Mouse (Mus musculus): ENCODE measurements around the gene Mettl26.

The Mettl26 gene

DNA sequence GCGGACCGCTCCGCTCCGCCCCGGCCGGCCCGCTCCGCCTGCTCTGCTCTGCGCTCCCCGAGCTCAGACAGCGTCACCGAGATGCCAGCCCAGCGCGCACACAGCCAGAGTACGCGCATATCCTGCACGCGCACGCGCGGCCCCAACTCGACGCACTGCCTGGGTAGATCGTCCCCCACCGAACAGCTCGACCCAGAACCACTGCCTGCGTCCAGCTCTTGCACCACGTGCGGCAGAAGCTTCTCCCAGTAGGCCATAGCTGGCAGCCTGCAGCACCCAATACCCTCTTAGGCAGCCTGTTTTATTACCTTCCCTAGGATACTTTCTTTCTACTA is 37.8 kb upstream of the Mettl26 start, which contains the start of gene Rhbdl1:
TSS of gene Rhbdl1 (minus strand) at position 220 of the 335 bp plus-strand sequence.
- peak; percentile 67 to 72 for DNase-seq (ENCODE audit: low spot score in 2 of 2)

DNA sequence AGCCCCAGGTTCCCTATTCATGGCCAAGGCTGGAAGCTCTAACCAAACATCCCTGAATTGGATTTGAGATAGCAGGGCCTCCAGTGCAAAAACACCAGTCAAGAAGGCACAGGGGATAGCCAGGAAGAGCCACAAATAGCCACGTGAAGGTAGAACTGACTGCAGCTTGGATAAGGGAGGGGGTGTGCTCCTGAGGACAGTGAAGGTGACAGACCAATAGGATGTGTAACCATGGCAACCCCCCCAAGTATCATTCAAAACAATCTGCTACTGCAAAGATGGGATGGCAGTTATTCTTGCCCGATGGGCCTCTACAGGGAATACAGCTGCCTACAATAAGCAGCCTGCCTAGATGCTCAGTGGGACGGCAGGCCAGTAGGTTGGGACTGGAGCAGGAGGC is 37.3 kb upstream of the Mettl26 start:
- no peak for DNase-seq (ENCODE audit: low spot score in 2 of 2)

DNA sequence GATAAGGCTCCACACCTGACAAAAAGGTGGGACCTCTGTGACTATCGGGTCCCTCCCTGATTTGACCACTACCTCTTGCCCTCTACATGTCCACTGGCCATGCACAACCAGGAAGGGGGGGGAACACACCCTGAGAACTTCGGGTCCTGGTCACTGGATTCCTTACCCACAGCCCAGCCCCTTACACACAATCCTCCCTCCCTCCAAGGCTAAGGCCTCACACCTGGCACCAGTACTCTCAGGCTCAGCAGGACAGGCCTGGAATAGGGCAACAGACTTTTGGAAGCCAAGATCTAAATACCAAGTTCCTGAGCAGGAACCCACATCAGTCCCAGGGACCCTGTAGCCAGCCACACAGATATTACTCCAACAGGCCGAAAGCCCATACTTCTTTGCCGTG is 36.0 kb upstream of the Mettl26 start:
- DNase-seq (ENCODE audit: low spot score in 2 of 2), result no peak

DNA sequence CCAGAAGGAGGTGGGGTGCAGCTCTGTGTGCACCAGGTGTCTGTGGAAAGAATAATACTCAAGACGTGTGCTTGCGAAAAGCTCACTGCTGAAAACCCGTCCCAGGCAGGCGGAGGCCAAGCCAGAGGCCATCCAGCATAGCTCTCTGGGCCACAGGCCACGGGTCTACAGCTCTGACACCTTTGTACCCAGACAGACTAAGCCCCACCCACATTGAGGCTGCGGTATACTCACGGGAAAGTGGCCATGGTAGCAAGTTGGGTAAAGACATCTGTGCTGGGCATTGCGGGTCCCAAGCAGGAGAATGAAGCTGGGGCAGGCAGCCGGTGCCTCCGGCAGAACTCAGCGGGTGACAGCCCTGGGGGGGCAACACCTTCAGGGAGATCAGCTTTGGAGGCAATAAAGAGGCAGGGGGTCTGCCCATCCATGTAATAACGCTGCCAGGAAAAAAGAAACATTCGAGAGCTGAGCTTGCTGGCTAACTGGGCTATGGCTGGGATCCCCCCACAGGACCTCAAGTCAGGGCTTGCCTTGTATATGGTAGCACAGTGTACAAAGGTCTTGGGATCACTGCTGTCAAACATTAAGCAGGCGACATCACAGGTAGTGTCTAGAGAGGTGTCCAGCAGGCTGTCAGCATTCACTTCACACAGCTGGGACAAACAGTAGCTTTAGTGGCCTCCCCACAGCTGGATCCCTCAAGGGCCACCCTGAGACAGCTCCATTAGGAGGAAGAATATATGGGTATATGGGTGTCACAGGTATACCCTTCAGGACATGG is 35.2 kb upstream of the Mettl26 start:
- DNase-seq (ENCODE audit: low spot score in 2 of 2), result no peak

DNA sequence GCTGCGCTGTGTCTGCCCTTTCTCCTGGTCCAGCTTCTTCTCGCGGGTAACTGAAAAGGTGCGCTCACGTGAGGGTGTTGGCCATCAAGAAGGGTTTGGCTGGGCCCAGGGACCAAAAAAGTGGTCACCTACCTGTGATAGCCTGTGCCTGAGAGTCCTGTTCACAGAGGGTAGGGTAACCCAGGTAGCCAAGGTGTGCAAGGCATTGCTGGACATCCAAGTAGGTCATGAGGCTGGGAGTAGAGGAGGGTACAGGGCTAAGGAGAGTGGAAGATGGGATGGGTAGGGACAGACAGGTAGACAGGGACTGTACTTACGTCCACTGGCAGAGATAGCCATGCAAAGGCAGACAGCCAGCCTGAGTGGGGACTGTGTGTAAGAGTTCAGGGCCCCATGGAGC is 34.4 kb upstream of the Mettl26 start:
- no peak for DNase-seq (ENCODE audit: low spot score in 2 of 2)

DNA sequence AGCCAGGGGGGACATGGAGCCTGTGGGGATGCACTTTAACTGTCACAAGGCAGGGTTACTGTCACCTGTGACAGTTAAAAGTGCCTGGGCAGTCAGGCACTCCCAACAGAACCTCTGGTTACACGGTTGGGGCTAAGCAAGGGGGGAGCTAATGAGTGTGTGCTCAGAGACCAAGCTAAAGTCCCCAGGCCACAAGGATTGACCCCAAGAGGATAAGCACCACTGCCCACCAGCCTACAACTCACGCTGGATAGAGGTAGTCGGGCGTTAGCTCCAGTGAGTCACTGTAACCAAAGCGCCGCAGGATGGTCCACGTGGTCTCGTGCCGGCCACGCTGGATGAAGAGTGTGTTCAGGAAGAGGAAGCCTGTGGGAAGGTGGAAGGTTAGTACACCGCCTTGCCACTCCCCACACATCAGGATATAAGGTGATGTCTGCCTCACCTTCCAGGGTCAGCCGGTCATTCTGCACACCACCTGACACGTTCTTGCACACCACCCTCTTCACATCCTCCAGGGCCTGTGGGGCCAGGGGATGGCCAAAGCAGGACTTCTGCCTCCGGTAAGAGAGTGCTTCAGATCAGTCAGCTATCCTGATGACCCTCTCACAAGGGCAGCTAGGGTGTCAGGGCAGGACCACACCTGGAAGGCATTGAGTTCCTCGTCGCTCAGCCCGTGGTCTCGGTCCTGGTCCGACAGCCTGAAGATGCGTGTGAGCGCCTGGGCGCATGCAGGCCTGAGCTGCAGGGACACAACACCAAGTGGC is 33.6 kb upstream of the Mettl26 start, which contains the start of gene Gm20683:
TSS of gene Gm20683 (minus strand) at position 647 of the 764 bp plus-strand sequence.
- DNase-seq (ENCODE audit: low spot score in 2 of 2), result no peak

DNA sequence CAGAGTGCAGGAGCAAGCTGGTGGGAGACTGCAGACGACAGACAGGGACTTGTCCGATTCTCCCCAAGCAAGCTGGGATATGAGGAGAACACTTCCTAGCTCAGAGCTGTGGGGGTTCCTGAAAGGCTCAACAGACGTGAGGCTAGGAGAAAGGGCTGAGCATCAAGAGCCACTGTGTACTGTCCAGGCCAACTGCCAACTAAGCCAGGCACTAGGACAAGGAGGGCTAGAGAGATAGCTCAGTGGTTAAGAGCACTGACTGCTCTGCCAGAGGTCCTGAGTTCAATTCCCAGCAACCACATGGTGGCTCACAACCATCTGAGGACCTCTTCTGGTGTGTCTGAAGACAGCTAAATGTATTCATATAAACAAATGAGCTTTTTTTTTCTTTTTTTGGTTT is 32.4 kb upstream of the Mettl26 start:
- DNase-seq (ENCODE audit: low spot score in 2 of 2), result no peak

DNA sequence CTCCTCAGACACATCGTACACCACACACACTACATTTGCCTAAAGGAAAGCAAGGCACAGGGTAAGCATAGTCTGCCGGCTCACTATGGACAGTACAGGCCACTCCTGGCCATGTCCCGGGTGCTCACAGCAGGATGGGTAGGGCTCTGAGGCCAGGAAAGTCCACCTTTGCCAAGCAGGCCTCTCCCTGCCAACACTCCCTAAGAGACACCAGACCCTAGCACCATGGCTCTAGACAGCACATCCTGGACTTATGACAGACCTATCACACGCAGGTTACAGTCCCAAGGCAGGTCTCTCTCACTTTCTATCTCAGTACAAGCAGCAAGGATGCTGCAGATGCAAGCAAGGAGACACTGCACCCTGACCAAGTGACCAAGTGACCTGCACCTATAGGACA is 31.8 kb upstream of the Mettl26 start:
- no peak for DNase-seq (ENCODE audit: low spot score in 2 of 2)

DNA sequence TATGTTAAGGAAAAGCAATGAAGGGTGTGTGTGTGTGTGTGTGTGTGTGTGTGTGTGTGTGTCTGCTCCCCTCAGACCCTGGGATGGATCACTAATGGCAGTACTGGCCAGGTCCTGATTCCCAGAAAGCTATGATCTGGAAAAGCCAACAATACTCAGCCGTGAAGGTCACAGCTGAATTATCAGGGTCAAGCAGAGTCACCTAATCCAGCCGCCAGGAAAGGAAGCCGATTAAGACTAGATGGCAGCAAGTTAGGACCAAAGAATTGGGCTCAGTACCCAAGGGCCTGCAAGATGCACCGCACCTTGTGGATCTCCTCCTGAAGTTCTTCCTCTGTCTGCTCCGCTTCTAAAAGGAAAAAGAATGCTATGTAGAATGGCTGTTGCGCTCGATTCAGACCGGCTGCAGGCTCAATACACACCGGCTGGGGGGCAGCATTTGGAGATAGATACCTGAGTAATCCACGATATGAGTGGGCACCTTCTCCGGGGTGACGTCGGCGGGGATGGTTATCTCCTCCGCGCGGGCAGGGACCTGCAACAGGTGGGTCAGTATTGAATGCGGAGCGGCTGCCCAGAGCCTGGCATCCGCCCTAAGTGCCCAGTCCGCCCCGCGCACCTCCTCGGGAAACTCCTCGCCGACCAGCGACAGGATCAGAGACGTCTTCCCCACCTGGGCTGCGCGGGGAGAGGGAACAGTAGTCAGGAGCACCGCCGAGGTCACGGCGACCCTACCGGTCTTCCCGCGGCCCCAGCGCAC is 31.1 kb upstream of the Mettl26 start:
- DNase-seq (ENCODE audit: low spot score in 2 of 2), result no peak

DNA sequence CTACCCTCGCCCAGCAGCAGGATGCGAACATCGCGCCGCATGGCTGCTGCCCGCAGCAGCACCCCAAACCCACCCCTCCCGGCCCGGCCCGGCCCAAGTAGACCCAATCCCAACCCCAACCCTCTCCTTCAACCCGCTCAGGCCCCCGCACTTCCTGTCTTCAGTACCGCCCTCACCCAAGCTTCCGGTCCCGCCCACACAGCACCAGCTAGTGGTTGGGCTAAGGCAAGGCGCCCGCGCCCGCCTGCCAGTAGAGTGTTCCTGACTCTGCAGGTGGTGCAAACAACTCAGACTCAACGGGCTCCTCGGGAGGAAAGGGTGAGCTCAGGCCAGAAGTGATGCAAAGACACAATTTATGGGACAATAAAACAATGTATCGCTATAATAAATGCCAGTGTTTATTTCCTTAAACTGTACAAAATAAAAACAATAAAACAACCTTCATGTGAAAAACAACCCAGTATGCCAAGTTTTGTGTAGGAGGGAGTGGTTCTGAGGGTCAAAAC is 30.4 kb upstream of the Mettl26 start, which contains the start of gene Rhot2:
TSS of gene Rhot2 (minus strand) at position 456 of the 506 bp plus-strand sequence.
- DNase-seq (ENCODE audit: low spot score in 2 of 2), result peak; percentile 78 to 90

DNA sequence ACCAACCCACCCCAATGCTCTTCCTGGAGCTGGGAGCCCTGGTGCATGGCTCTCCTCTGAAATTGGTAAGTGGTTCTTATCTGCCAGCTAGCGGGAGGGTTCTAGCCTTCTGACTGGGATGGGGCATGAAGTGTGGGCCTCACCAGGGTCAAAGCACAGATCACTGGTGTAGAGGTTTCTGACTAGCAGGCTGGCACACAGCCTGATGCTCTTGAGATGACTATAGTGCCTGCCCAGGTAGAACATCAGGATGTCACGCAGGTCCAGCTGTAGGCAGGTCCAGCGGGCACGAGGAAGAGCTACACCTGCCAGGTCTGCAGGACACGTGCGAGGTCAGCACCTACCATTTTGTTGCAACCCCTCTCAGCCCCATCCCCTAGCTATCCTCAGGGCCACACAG is 14.6 kb upstream of the Mettl26 start:
- no peak for DNase-seq (ENCODE audit: low spot score in 2 of 2)

DNA sequence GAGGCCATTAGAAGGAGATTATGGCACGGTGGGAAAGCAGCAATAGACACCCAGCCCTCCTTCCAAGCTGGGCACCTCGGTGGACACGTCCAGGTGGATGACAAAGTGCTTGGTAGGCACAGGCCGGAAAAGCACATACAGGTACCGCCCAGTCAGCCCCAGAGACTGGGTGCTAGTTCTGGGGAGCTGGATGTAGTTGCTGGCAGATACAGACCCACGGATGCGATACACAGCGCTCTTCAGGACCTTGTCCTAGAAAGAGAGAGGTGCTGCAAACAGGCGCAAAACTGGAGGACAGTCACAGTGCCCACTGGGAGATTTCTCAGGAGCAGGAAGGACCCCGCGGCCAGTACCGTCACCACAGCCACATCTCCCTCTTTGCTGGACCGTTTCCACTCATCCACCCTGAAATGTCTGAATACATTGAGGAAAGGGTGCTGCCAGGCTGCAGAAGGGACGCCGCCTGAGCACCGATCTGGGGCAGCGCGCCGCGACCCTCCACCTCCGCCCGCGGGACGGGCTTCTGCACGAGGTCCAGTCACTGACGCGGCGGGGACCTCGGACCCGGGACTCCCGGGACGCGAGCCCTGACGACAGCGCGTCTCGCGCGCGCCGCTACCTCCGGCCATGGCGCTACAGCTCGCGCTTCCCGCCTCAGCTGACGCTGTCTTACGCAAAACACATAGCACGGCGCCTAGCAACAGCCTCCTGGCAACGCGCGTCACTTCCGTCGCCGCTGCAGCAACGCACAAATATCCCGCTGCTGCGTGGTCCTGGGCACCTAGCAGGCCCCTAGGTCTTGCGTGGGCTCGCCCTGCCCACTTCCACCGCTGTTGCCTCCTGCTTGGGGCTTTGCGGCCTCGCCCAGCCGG is 13.8 kb upstream of the Mettl26 start, which contains the start of gene Wdr90:
TSS of gene Wdr90 (minus strand) at position 670 of the 872 bp plus-strand sequence.
- peak; percentile 81 to 86 for DNase-seq (ENCODE audit: low spot score in 2 of 2)

DNA sequence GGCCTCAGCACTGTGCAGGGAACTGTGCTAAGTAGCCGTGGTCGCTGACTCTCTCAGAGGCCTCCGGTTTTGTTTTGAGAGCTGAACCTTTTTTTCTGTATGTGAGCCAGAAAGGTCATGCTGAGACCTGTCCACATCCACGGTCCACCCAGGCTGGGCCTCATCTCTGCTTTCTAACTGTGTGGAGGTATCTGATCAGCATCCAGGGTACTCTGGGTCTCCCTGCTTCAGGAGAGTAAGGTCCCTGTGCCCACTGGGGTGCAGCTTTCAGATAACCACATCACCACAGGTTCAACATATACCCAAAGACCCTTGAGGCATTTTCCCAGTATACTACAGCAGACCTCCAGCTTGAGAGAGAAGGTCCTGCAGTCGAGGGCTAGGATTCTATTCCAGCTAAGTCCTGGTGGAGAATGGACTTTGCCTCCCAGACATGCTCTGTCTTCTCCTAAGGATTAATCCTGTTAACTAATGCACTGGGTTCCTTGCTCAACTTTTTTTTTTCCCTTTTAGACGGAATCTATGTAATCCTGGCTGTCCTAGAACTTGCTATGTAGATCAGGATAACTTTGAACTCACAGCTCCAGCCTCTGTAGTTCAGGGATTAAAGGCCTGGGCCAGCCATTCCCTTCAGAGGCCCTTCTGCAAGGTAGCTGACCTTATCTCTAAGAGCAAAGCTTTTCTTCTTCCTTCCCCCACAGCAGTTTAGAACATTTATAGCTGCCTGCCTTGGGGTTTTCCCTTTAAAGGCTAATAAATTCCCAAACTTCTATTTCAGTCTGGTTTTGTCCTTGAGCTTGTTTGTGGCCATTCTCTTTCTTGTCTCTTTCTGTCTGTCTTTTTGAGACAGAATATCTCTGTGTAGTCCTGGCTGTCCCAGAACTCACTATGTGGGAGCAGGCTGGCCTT is 12.9 kb upstream of the Mettl26 start:
- DNase-seq (ENCODE audit: low spot score in 2 of 2), result no peak

DNA sequence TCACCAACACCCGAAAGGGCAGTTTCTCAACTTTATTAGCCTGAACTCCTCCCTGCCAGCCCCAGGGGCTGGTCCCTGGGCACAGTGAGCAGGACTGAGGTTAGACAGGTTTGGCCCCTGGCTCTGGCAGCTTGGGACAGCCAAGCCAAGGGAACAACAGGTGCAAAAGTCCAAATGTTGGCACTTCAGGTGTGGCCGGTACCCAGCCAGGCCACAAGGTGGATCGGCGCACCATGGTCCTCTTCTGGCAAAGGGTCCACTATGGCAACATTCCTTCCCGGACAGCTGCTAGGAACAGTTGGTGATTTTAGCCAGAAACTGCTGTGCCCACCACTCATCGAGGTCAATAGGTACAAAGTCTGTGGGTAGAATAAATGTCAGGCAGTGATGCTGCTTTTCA is 11.2 kb upstream of the Mettl26 start:
- DNase-seq (ENCODE audit: low spot score in 2 of 2), result no peak

DNA sequence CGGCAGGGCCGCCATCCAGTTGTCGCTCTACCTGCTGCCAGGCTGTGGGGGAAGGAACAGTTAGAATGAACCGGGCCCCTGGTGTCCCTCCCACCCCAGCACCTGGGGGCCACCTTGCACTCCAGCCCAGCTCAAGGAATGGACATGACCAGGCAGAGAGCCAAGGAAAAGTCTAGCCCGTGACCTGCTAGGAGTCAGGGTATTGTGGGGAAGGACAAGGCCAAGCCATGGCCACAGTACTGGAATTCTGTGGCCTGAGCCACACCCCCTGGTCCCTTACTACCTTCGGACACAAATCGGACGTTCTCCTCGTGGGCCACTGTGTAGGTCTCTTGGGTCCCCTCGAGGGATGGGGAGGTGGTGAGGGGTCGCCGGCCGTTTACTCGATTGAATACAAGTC is 10.6 kb upstream of the Mettl26 start:
- DNase-seq (ENCODE audit: low spot score in 2 of 2), result no peak

DNA sequence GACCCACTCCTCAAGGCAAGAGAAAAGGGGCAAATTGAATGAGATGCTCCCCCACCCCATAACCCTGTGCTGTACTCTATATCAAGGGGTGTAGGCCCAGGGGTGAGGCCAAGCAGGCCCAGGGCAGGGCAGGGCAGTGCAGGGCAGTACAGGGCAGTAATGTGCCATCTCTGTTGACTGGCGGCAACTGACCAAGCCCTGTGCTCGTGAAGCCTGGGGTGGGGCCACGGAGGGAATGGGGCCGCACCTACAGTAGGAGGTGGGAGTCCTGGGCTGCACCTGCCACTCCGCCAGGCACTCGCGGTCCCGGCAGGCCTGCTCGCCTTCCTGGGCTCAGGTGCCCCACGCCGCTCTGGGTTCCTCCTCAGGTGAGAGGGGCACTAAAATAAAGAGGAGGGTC is 9.6 kb upstream of the Mettl26 start:
- no peak for DNase-seq (ENCODE audit: low spot score in 2 of 2)

DNA sequence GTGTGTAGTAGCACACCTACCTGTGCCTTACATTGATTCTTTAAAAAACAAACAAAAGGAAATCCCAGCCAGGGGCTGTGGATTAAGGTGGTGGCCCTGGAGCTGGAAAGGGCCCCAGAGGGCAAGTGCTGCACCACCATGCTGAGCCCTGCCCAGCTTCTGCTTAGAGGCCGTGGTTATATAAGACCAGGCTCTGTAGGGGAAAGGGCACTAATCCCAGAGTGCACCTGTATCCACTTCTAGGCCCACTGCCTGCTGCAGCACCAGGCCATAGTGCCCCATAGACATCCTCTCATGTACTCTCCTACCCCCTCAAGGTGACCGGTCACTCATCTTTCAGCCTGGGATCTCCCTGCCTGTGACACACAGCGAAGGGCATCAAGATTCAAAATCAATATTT is 8.7 kb upstream of the Mettl26 start:
- DNase-seq (ENCODE audit: low spot score in 2 of 2), result no peak

DNA sequence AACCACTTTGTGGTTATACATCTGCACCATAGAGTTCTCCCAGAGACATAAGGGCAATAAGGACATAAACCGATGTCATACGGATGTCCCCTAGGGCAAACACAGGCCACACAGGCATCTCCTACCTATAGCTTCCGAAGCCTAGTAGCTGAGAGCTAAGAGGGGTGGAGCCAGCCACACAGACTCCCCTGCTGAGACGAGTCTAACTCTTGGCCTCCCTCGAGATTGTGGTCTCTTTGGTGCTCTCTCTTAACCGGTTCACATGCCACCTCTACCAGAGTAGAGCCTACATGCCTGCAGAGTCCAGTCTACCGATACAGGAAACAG is 7.4 kb upstream of the Mettl26 start:
- no peak for DNase-seq (ENCODE audit: low spot score in 2 of 2)

DNA sequence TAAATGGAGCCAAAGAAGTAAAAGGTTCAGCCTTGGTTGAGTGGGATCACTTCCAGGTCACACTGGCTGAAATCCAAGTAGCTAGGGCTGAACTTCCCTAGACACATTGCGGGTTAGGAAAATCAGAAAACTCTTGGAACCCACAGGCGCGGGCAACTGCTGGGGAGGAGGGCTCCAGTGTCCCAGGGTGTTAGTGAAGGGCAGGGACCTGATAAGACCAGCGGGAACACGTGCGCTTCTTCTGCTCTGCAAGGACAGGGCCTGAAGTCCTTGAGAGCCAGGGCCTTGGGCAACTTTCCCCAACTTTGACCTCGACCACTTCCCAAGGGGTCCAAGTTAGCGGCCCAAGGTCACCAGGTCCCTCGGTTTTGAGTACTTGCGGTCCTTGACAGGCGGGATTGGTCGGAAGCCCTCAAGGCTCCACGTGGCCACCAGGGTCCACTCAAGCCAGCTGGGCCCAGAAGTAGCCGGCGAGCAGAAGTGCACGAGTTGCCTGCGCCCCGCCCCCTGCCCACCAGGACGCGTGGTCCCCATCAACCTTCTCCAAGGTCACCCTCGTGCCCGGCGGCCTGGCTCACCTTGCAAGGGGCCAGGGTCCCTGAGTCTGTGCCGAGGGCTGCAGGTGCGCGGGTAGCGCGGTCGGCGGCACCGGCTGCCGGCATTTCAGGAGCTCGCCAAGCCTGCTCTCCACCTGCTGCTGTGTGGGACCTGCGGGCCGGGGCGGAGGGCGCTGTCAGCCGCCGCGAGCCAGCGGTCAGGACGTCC is 6.9 kb upstream of the Mettl26 start:
- no peak for DNase-seq (ENCODE audit: low spot score in 2 of 2)
